8 mouse cellular contexts compared by ENCODE assay signal in the genomic region with DNA sequence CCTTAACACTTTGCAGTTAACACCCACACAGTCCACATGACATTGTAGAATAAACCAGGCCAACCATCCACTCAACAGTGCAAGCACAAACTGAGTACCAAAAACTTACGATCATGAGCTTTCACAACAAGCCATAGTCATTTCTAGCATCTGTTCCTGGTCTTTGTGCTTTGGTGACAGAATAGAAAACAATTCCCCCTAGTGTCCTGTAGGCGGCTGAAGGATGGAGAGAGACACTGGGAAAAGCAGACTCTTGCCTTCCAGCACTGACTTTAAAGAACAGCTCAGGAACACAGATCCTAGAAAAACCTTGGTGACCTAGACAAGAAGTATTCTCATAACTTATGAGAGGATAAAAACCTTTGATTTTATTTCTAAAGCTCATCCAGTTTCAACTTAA. TPM values are rescaled to one million over a fixed set of nuclear protein-coding genes. Genes with fewer than 3 reads are reported as not detected.
DNase-seq lines count a peak whose midpoint lies in the region; ATAC-seq and TF ChIP-seq lines count a peak whose summit lies in the region.

No protein-coding gene starts in this region.

- H3K36me3 ChIP-seq in heart, embryonic 15.5 days, result no peaks in the 10 kb centered on the region
- no peaks in the 10 kb centered on the region for H3K36me3 ChIP-seq in heart, embryonic 12.5 days
- H3K36me3 ChIP-seq in ES-E14 (ENCODE audit: control insufficient read depth, insufficient read depth, low read length, poor library complexity, severe bottlenecking), result no peaks in the 10 kb centered on the region
- no peaks in the 10 kb centered on the region for H3K36me3 ChIP-seq in neural tube, embryonic 13.5 days

- 0 out of 2 replicates have a peak overlapping the region, but pooled peaks have one; percentile 5 for H3K4me2 ChIP-seq in heart, embryonic 15.5 days
- no peak overlapping the region for H3K4me2 ChIP-seq in heart, embryonic 12.5 days
- H3K4me2 ChIP-seq in neural tube, embryonic 13.5 days, result peak overlapping the region; percentile 82

- in situ Hi-C loops in ES-E14 (cut with MboI; ENCODE audit: low sequenced_read_pairs in 2 of 2, unreplicated experiment in 2 of 2), result no loop called here

- H3K9me3 ChIP-seq in heart, embryonic 15.5 days (replicated peaks), result no peaks in the 10 kb centered on the region
- no peaks in the 10 kb centered on the region for H3K9me3 ChIP-seq in heart, embryonic 12.5 days (replicated peaks)
- no peaks in the 10 kb centered on the region for H3K9me3 ChIP-seq in ES-E14 (ENCODE audit: control insufficient read depth, insufficient read depth, low read depth, low read length)
- H3K9me3 ChIP-seq in neural tube, embryonic 13.5 days, result no peaks in the 10 kb centered on the region

- H3K27ac ChIP-seq in heart, embryonic 15.5 days, result no peak overlapping the region
- no peak overlapping the region for H3K27ac ChIP-seq in heart, embryonic 12.5 days (ENCODE audit: poor library complexity, severe bottlenecking)
- H3K27ac ChIP-seq in ES-E14 (ENCODE audit: insufficient read depth, low read depth, low read length, poor library complexity, severe bottlenecking), result no peak overlapping the region
- no peak overlapping the region for H3K27ac ChIP-seq in neural tube, embryonic 13.5 days (replicated peaks)

- H3K9ac ChIP-seq in heart, embryonic 15.5 days, result no peak overlapping the region
- H3K9ac ChIP-seq in heart, embryonic 12.5 days, result no peak overlapping the region
- H3K9ac ChIP-seq in ES-E14 (ENCODE audit: insufficient read depth, low read depth, low read length, poor library complexity, severe bottlenecking), result no peak overlapping the region
- H3K9ac ChIP-seq in neural tube, embryonic 13.5 days, result peak overlapping the region; percentile 97; the same call in 1 of the 2 replicates

- H3K27me3 ChIP-seq in heart, embryonic 15.5 days, result no peaks in the 10 kb centered on the region
- H3K27me3 ChIP-seq in heart, embryonic 12.5 days (replicated peaks), result no peaks in the 10 kb centered on the region
- H3K27me3 ChIP-seq in neural tube, embryonic 13.5 days, result no peaks in the 10 kb centered on the region

- peaks cover 27% of the 10 kb centered on the region for H3K4me1 ChIP-seq in heart, embryonic 15.5 days (replicated peaks)
- H3K4me1 ChIP-seq in heart, embryonic 12.5 days (replicated peaks), result peaks cover 19% of the 10 kb centered on the region
- peaks cover 1 to 4% of the 10 kb centered on the region in 2 experiments; a peak in 1 of 4 replicates for H3K4me1 ChIP-seq in ES-E14 (ENCODE audit: control insufficient read depth in 2 of 2, insufficient read depth in 2 of 2, low read length in 2 of 2, poor library complexity in 1 of 2)
- peaks cover 51% of the 10 kb centered on the region for H3K4me1 ChIP-seq in neural tube, embryonic 13.5 days (replicated peaks)

- no peak overlapping the region for H3K4me3 ChIP-seq in heart, embryonic 15.5 days
- H3K4me3 ChIP-seq in heart, embryonic 12.5 days, result no peak overlapping the region
- no peak overlapping the region for H3K4me3 ChIP-seq in ES-E14 (ENCODE audit: insufficient read depth in 1 of 2, low read depth in 1 of 2, low read length in 2 of 2, poor library complexity in 1 of 2, severe bottlenecking in 1 of 2)
- H3K4me3 ChIP-seq in neural tube, embryonic 13.5 days, result peak overlapping the region; percentile 87

- no peak for ATAC-seq in heart, embryonic 15.5 days (replicated peaks; ENCODE audit: insufficient number of reproducible peaks, insufficient read depth, low FRiP score, low read depth)
- ATAC-seq in heart, embryonic 12.5 days (ENCODE audit: insufficient number of reproducible peaks, low FRiP score), result no peak
- ATAC-seq in neural tube, embryonic 13.5 days (ENCODE audit: low read depth), result no peak

- WGBS in heart, embryonic 15.5 days, result 19% methylated on average over 2 of the region's 2 CpGs
- WGBS in heart, embryonic 12.5 days, result 28% methylated on average over 2 of the region's 2 CpGs
- 22% methylated on average over 2 of the region's 2 CpGs for WGBS in neural tube, embryonic 13.5 days

- peak; percentile 38 for DNase-seq in ES-E14 (ENCODE audit: low read depth, low spot score)
- peak; percentile 74 for DNase-seq in embryo, embryonic 10.5 days (ENCODE audit: low spot score)
- DNase-seq in induced T-regulatory cell, adult 2 months (ENCODE audit: low read depth), result peak; percentile 16
- DNase-seq in urinary bladder, postnatal 36 days (ENCODE audit: low spot score in 2 of 2), result no peak
- DNase-seq in spleen, postnatal 4 days (ENCODE audit: low spot score in 2 of 2), result no peak

TF ChIP-seq in ES-E14, 5 proteins besides CTCF, POLR2A, EP300 and RAD21:
- no peak for TF ChIP-seq ZNF384 (IDR thresholded peaks at IDR 0.05; ENCODE audit: low read depth, low read length)
- no peak for TF ChIP-seq MAFK (IDR thresholded peaks at IDR 0.05; ENCODE audit: insufficient read depth, low read depth, low read length)
- no peak for TF ChIP-seq ZC3H11A (IDR thresholded peaks at IDR 0.05; ENCODE audit: borderline replicate concordance, low read depth, low read length)
- TF ChIP-seq HCFC1 (IDR thresholded peaks at IDR 0.05; ENCODE audit: borderline replicate concordance, insufficient read depth, low read length), result 0 out of 2 replicates have a peak, but pooled peaks have one; percentile 15

RNA-seq across cellular contexts. Expression of a gene that starts 3.0 kb away (rescaled TPM):
- polyA plus RNA-seq in heart, embryonic 15.5 days (2015; fragmentation: Nextera tagmentation; extraction: Ambion mirVana), result 6.4 and 6.6 TPM in 2 replicates
- 8.2 and 8.7 TPM in 2 replicates for polyA plus RNA-seq in heart, embryonic 12.5 days (2016; fragmentation: Nextera tagmentation; extraction: Ambion mirVana)
- 14.8 and 18.9 TPM in 2 replicates for total RNA-seq in ES-E14 (2012; rRNA removed)
- polyA plus RNA-seq in neural tube, embryonic 13.5 days (2015; fragmentation: Nextera tagmentation; extraction: Ambion mirVana), result 14.0 and 14.2 TPM in 2 replicates

Comparison
In these comparisons a context has a peak if more than half of its experiments do, and no peak if none do; other contexts are left out.
1. DNase-seq: peak in ES-E14 (single experiment), embryo, embryonic 10.5 days (single experiment) and induced T-regulatory cell, adult 2 months (single experiment); none in urinary bladder, postnatal 36 days (0 of 2) and spleen, postnatal 4 days (0 of 2).